Mouse (Mus musculus) layer of hippocampus, adult 18-20 months (tissue): ENCODE data around the gene Zfp57. TPM values are rescaled to one million over a fixed set of nuclear protein-coding genes. Genes with fewer than 3 reads are reported as not detected.

Experiments used
- DNase-seq, 2 experiments: peaks; one replicate each; pipeline ENCODE4 v3.0.0; 2022; ENCODE audit warnings: low spot score in 2 of 2
- total RNA-seq, 2 experiments: library from RNA; stranded (reverse); gene quantifications; 2 replicates each; pipeline ENCODE4 v1.2.3; 2021

The Zfp57 gene
- total RNA-seq, 2 experiments from 2014 or later, result 8.1 to 8.7 TPM

GRCm38 (mm10) chr17:37044651-37045244 lies 43.8 kb downstream of the Zfp57 start:
- DNase-seq, result no peak

GRCm38 (mm10) chr17:37045611-37046311 lies 44.8 kb downstream of the Zfp57 start, which contains the start of gene Gabbr1:
Gabbr1 (plus strand) TSS chr17:37045966.
- peak; percentile 81 to 83 for DNase-seq

DNA sequence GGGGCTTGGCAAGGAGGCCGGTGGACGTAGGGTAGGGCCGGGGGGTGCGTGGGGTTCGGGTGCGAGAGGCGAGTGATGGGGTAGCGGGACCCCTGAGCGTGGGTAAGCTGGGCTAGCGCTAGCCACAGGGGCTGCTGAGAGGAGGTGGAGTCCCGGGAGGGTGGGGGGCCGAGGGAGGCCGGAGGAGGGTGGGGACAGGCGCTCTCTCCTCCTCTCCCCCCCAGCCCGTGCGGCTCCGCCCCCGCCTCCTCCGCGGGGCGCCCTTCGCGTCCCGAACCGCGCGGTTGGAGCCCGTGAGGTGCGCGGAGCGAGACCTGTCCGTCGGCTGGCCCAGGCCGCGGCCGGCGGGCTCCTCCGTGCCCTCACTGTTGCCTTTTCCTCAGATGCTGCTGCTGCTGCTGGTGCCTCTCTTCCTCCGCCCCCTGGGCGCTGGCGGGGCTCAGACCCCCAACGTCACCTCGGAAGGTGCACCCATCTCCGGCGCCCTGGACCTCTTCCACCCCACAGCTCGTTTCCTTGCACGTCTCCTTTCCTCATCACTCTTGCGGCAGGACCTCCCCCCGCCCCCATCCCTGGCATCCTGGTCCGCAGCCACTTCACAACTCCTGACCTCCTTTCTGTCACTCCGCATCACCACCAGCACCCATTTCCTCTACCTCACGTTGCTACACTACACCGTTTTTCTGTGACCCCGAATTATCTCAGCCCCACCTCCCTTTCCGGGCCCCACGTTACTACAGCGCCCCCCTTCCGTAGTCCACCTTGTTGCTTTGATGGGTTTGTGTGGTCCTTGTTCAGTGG lies 45.5 kb downstream of the Zfp57 start:
- peak; percentile 48 to 68 for DNase-seq

GRCm38 (mm10) chr17:37047332-37047976 lies 46.5 kb downstream of the Zfp57 start:
- no peak for DNase-seq

DNA sequence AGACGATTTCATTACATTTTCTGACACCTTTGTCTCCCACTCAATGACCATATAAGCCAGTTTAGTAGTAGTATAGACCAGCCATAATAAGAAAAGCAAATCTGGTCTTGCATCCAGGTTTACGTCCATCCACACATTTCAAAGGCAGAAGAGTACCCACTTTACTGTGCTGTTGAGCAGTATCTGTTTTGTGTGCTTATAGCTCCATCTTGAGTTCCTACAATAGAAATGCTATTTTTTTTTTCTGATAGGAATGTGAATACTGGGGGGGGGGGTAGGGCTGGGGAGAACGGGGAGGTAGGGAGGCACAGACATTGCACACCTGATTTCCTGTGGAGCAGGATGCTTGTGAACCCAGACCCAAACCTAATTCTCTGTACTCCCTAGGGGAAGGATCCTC lies 47.0 kb downstream of the Zfp57 start:
- no peak for DNase-seq

- no peak for DNase-seq
Measured at GRCm38 (mm10) chr17:37048383-37048782, 47.4 kb downstream of the Zfp57 start.

- peak; percentile 75 to 83 for DNase-seq
Measured at GRCm38 (mm10) chr17:37049570-37050310, 48.8 kb downstream of the Zfp57 start.

DNA sequence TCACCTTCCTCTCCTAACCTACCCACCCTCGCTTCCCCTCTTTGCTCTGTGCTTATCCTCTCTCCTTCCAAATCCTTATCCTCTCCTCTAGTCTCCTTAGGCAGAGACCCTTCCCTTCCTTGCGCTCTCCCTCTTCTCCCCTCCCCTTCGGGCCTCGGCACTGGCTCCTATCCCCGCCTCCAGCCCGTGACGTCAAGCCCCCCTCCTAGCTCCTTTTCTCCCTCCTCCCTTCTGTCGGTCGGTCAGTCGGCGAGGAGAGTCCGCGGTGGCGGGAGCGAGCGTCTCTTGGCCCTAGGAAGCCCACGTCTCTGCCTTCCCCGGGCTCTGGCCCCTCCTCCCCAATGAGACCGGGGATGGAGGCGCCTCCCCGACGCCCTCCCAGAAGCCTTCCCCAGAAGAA lies 49.4 kb downstream of the Zfp57 start:
- peak; percentile 90 to 93 for DNase-seq

DNA sequence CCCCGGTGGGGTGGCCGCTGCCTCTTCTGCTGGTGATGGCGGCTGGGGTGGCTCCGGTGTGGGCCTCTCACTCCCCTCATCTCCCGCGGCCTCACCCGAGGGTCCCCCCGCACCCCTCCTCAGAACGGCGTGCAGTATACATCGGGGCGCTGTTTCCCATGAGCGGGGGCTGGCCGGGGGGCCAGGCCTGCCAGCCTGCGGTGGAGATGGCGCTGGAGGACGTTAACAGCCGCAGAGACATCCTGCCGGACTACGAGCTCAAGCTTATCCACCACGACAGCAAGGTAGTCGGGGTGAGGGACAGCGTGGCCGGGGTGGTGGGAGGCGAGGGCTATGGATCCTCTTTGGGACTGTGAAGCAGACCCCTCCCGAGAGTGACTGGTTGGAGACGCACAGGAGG lies 49.9 kb downstream of the Zfp57 start:
- DNase-seq, result no peak

- no peak for DNase-seq
Measured at GRCm38 (mm10) chr17:37051745-37052144, 50.8 kb downstream of the Zfp57 start.

DNA sequence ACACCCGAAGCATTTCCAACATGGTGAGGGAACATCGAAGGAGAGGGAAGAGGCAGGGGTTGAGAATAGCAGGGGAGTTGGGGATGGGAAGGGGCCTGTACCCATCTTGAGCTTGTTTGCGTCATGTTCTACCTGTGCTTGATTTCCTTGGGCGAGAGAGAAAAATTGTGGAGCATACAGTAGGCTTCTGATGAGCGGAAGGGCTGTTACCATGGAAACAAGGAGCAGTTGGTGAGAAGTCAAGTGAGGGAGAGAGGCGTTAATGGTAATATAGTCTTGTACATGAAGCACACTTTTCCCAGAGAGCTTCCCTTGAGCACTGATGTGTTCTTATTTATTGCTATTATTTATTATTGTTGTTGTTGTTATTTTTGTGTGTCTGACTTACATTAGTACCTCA lies 56.0 kb downstream of the Zfp57 start:
- peak in 1 of 2 experiments; percentile 65 for DNase-seq

Other genes starting within 250 kb of the Zfp57 start
- not detected for gene H2-M10.5, start 228.3 kb upstream of the Zfp57 start, total RNA-seq
- gene H2-M10.6, start 189.0 kb upstream of the Zfp57 start, total RNA-seq, result not detected
- 10 to 100 TPM; 18.1 to 20.3 TPM for gene Trim26, start 164.0 kb upstream of the Zfp57 start, total RNA-seq
- gene Trim15, start 134.0 kb upstream of the Zfp57 start, total RNA-seq, result not detected
- gene Trim10, start 131.6 kb upstream of the Zfp57 start, total RNA-seq, result not detected
- gene Trim40, start 111.0 kb upstream of the Zfp57 start, total RNA-seq, result not detected
- not detected for gene Trim31, start 103.0 kb upstream of the Zfp57 start, total RNA-seq
- 1 to 10 TPM; 3.0 to 4.6 TPM for gene Rnf39, start 58.2 kb upstream of the Zfp57 start, total RNA-seq
- 100 to 1,000 TPM; 140 to 145 TPM for gene Ppp1r11, start 49.4 kb upstream of the Zfp57 start, total RNA-seq
- 10 to 100 TPM; 31.3 to 37.2 TPM for gene Znrd1, start 42.6 kb upstream of the Zfp57 start, total RNA-seq
- 1 to 10 TPM; 5.6 to 7.2 TPM for gene Znrd1as, start 42.6 kb upstream of the Zfp57 start, total RNA-seq
- gene 2410137M14Rik, start 19.9 kb upstream of the Zfp57 start, total RNA-seq, result not detected
- under 1 TPM; 0.87 to 0.96 TPM for gene H2-M5, start 11.6 kb upstream of the Zfp57 start, total RNA-seq
- gene Mog, start 22.2 kb downstream of the Zfp57 start, total RNA-seq, result 10 to 100 TPM; 35.8 to 43.1 TPM
- 100 to 1,000 TPM; 683 to 686 TPM for gene Gabbr1, start 44.8 kb downstream of the Zfp57 start, total RNA-seq
- not detected for gene Olfr90, start 87.3 kb downstream of the Zfp57 start, total RNA-seq
- gene Olfr91, start 97.1 kb downstream of the Zfp57 start, total RNA-seq, result not detected
- not detected for gene Olfr92, start 118.9 kb downstream of the Zfp57 start, total RNA-seq
- not detected for gene Olfr93, start 160.3 kb downstream of the Zfp57 start, total RNA-seq
- gene Ubd, start 192.7 kb downstream of the Zfp57 start, total RNA-seq, result not detected
- not detected for gene Olfr94, start 199.8 kb downstream of the Zfp57 start, total RNA-seq
- gene Olfr95, start 212.0 kb downstream of the Zfp57 start, total RNA-seq, result not detected
- gene Olfr96, start 219.0 kb downstream of the Zfp57 start, total RNA-seq, result not detected
- gene Olfr97, start 236.2 kb downstream of the Zfp57 start, total RNA-seq, result not detected